Mouse (Mus musculus): ENCODE data around the gene Cdkal1.

Gene Cdkal1

GRCm38 (mm10) chr13:29486709-29487108 is 368.8 kb downstream of the Cdkal1 start:
- DNase-seq, result no peak

DNA sequence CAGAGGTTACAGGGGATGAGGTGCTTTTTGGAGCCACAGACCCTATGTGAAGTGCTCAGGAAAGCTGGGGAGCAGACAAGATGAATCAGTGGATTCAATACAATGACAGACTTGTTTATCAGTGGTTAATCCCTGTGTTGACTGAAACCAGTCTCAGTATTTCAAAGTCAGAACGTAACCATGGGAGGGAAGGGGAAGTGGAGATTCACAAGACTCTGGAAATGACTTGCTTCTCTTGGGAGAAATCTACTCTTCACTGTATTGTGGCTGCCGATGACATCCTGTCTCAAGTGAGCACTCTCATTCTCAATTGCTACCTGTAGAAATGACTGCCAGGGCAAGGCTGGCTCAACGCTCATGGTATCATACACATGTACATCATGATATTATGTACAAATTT is 371.5 kb downstream of the Cdkal1 start:
- no peak for DNase-seq

DNA sequence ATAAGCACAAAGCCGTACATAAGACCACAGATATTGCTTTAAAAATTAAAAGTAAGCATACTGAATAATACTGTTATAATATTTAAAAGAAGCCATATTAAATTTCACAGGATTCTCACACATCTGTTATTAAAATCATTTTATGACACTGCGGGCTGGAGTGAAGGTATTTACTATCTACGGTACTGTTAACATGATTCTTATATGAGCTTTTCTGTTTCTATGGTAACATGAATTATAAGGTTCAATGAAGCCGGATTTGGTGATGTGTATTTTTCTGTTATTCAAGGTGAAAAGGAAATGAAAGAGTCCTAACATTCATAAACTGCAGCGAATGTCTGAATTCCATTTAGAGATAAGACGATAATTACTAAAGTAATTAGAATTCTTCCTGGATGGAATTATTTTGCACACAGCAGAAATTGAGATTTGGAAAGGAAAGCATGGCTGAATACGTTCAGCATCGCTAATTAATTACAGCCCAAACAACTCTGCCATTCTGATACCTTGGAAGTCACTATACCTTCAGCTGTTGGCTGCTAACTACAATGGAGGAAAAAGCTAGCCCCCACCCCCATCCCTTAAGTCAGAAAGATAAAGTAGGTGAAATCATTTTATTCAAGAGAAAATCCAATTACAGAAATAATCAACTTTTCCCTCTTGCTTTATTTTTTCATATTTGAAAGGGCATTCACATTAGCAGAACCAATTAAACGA is 373.2 kb downstream of the Cdkal1 start:
- DNase-seq, result no peak

- no peak for DNase-seq
These were observed 379.1 kb downstream of the Cdkal1 start for GRCm38 (mm10) chr13:29476421-29476820.

DNA sequence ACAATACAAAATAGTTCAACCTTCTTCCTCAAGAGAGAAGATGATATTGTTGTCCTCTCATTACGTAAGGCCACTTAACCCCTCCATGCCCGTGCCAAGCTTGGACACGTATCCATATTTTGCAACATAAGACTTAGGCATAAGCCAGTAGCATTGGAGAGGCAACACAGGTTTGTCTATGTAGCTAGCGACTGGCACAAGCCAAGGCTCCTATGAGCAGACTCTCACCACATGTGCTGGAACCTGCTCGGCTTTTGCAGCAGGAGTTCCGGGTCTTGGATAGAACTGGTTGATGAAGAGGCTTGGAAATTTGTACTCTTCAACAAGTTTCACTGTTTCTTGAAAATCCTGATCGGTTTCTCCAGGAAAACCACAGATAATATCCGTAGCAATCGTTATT is 381.2 kb downstream of the Cdkal1 start:
- DNase-seq, result no peak

DNA sequence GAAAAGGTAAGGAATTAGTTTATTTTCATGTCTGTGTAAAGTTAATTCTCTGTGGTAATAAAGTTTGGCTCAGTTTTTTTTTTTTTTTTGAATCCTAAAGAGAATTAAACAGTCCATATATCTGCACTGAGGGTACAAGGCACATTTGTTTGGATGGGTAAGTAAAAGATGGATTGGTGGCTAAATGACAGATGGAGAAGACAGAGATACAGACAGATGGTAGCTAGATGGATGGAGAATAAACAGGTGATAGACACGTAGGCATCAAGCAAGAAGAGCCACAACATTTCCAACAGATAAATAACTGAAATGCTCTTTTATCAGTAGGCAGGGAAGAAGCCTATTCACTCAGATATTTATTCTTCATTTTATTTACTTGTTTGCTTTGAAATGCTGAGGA is 381.7 kb downstream of the Cdkal1 start:
- DNase-seq, result no peak

GRCm38 (mm10) chr13:29462271-29462670 is 393.2 kb downstream of the Cdkal1 start:
- no peak for DNase-seq

DNA sequence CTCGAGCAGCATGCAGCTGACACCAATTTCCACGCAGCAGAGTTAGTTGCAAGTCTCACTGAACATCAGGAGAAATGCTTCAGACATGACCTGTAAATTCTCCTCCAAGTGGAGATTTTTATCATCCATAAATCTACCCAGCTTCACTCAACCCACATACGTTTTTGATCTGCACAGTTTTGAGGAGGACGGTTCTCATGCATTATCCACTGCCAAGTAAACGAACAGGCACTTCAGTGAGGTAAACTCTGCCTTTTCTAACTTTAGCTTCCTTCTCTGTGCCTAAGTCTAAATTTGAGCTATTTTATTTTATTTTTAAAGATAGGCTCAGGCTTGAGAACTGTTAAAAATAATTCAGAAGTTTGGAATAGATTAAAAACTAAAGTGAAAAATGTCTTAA is 394.7 kb downstream of the Cdkal1 start:
- no peak for DNase-seq

DNA sequence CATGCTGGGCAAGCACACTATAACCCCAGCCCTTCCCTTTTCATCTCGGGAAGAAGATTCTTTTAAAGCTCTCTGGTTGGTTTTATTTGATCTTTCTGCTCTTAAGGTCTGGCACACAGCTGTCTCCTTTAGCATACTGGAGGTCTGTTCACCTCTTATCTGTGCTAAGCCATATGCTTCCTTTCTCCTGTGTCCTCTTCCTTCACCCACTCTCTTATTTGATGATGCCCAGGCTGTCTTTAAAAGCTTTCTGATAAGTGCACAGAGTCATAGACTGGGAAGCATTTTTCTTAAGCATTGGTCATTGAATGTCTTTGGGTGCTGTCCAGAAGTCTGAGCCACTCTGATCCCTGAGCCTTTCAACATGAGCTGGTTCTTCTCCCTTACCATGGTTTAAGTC is 397.1 kb downstream of the Cdkal1 start:
- no peak for DNase-seq

DNA sequence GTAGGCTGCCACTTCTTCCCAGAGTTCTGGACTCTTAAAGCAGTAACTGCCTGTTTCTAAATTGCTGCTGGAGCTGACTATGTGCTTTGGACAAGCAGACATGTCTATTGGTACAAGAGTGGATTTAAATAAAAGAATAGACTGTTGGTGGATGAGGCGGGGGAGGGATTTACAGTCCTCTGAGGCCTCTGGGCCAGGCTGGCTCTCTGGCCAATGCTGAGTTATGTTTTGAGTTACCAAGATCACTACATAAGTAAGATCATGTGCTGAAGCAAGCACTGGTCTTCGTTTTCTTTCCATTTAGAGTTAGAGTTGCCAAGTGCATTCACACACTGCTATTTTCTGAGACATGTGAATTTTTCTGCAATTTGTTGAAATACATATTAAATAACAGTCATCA is 418.4 kb downstream of the Cdkal1 start:
- no peak for DNase-seq

DNA sequence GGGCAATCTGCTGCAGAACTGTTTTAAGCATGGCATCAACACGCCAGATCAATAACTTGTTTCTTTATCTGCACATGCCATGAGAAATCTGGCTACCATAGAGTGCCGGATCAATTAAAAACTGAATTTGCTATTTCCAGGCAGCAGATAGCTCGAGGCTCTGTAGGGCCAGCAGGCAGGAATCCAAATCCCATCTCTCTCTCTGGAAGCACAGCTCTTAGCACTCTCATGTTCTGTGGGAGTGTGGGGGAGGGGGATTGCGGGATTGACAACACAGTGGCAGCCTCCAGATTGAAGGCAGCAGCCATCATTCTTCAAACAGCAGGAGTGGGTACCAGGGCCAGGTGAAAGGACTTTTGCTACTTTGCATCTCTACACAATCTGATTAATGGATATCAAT is 420.7 kb downstream of the Cdkal1 start:
- DNase-seq, result no peak

GRCm38 (mm10) chr13:29430919-29431318 is 424.6 kb downstream of the Cdkal1 start:
- no peak for DNase-seq

DNA sequence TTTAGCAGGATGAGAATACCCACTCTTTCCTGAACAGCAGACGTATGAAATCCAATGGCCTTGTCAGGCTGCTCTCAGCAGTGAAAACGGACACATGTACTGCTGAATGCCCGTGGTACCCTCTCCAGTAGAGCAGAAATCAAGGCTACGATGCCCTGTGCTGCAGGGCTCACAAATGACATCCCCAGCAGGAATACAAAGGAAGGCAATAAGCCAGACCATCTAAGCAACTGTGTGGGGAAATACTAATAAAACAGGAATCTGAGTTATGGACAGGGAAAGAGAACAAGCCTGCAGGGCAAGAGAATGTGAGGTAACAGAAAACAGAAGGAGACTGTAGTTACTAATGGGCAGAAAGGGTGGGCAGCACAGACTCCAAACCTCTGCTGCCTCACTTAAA is 425.6 kb downstream of the Cdkal1 start:
- DNase-seq, result no peak

DNA sequence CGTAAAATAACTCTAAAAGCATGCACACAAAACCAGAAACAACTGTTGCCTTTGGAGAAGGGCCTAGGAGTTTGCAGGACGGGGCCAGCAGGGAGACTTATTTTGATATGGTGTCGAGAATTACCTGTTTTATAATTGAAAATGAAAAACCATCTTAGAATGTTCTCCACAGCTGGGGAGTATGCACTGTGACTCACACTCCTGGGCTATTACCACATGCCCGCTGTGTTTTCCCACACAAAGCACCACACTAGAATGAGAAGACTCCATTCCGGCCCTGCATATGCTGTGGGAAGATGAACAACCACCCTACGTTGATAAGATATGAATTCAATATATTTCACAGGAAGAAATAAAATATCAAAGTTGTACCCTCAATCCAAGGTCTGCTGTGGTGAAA is 426.3 kb downstream of the Cdkal1 start:
- DNase-seq, result no peak

GRCm38 (mm10) chr13:29416450-29417136 is 438.9 kb downstream of the Cdkal1 start:
- DNase-seq, result no peak

GRCm38 (mm10) chr13:29415967-29416366 is 439.5 kb downstream of the Cdkal1 start:
- DNase-seq, result no peak

- DNase-seq, result no peak
These were observed 440.6 kb downstream of the Cdkal1 start for GRCm38 (mm10) chr13:29414878-29415277.

GRCm38 (mm10) chr13:29414470-29414869 is 441.0 kb downstream of the Cdkal1 start:
- DNase-seq, result no peak

- DNase-seq, result no peak
These were observed 444.3 kb downstream of the Cdkal1 start for GRCm38 (mm10) chr13:29411176-29411575.

- DNase-seq, result no peak
These were observed 447.9 kb downstream of the Cdkal1 start for GRCm38 (mm10) chr13:29407619-29408018.

GRCm38 (mm10) chr13:29405316-29405715 is 450.2 kb downstream of the Cdkal1 start:
- DNase-seq, result no peak

GRCm38 (mm10) chr13:29403217-29403616 is 452.3 kb downstream of the Cdkal1 start:
- no peak for DNase-seq

- DNase-seq, result no peak
These were observed 452.9 kb downstream of the Cdkal1 start for GRCm38 (mm10) chr13:29402526-29403040.

DNA sequence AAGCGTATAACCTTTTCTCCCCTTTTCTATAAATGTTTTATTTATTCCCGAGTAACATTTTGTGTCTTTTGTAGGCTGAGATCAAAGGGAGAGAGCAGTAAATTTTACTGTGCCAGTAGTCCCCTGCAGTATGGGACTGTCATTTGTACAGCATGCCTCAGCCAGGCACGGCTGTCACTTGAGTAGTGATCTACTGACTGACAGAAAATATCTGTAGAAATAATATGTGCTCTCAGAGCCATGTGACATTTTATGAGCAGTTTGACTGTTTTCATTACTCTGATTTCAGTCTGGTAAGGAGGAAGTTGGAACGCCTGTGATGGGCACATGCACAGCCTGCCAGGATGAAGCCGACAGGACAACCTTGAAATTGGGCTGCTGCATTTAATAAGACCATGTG is 455.6 kb downstream of the Cdkal1 start:
- no peak for DNase-seq

All from thymus, postnatal 36 days (tissue).